Mouse (Mus musculus): ENCODE results near the gene Ccdc32.

Ccdc32 gene

GRCm38 (mm10) chr2:119014989-119015388 lies 14.2 kb downstream of the Ccdc32 start:
- DNase-seq, result no peak

DNA sequence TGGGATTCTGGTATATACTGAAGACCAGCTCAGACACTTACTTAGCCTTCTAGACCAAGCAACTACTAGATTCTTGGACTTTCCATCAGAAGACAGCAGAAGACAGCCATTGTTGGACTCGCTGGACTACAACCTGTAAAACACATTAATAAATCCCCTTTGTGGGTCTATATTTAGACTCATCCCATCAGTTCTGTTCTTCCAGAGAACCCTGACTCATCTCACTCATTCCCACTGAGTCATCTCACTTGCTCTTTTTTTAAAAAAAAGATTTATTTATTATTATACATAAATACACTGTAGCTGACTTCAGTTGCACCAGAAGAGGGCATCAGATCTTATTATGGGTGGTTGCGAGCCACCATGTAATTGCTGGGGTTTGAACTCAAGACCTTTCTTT lies 19.8 kb downstream of the Ccdc32 start:
- DNase-seq, result no peak

DNA sequence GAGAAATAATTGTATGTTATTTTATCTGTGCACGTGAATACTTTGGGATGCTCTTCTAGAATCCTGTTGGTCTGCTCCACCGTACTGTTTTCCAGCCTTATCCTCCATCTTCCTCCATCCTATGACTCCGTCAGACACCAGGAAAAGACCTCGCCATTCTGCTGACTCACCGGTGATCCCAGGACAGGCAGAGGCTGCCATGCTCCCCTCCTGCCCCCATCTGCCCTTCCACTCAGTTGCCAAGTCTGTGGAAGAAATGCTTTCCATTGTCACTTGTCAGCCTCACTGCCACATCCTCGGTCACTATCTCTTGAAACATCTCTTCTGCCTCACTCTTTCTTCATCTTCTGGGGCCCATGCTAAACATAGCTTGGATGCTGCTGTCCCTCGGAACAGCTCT lies 22.3 kb downstream of the Ccdc32 start:
- peak; percentile 41 for DNase-seq

DNA sequence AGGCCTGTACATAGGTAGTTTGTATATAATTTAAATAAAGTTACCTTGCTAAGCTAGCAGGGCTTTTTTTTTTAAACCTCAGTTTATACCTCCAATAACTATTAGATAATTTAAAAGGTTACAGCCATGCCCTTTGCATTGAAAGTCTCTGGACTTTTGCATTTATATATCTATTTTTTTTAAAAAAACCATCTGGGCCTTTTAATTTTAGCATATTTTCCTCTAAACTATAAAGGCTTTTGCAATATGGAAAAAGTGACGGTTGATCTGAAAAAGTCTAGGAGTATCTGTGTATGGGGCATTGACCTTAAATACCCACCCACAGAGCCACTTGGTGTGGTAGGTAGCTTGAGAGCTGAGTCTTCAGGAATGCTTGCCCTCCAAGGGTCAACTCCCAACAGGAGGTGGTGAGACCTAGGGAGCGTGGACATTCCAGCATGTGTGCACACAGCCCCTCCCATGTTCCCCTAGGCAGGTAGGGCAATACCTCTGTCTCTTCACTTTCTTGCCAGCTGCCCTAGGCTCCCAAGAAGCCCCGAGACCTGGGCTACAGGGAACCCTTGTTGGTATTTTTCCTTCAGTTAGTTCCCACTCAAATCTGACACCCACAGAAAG lies 30.1 kb downstream of the Ccdc32 start:
- no peak for DNase-seq

GRCm38 (mm10) chr2:118998115-118998866 lies 30.9 kb downstream of the Ccdc32 start:
- DNase-seq, result no peak

DNA sequence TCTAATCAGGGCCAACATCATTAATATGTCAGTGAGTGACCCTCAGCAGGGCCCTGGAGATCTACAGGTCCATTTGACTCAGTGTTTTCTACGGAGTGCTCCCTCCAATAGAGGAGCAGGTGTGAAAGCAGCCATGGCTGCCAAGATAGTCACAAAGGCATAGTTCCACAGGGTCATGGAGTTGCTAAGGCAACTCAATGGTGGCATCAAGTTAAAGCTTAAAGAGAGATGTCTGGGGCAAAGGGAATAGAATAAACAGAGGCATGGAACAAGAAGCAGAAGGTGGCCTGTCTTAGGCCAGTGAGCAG lies 32.4 kb downstream of the Ccdc32 start:
- no peak for DNase-seq

GRCm38 (mm10) chr2:118995919-118996797 lies 33.0 kb downstream of the Ccdc32 start:
- DNase-seq, result no peak

- no peak for DNase-seq
Observed at GRCm38 (mm10) chr2:118995490-118995889, 33.7 kb downstream of the Ccdc32 start.

- no peak for DNase-seq
Observed at GRCm38 (mm10) chr2:118983812-118984211, 45.4 kb downstream of the Ccdc32 start.

DNA sequence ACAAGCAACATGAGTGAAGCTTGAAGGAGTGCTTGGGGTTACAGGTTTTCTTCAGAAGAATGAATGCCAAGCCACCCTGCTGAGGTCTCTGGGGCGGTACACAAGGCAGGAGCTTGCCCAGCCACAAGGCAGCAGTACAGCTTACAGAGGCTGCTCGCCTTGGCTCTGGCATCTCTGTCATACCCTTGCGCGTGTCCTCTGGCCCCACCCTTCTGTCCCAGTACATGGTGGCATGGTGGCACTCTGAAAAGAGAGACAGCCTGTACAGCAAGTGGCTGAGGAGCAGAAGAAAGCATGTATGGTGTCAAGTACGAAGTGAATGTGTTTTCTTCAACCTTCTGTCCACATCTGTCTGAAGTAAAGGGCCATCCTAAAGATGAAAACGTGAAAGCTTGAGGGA lies 48.4 kb downstream of the Ccdc32 start:
- no peak for DNase-seq

DNA sequence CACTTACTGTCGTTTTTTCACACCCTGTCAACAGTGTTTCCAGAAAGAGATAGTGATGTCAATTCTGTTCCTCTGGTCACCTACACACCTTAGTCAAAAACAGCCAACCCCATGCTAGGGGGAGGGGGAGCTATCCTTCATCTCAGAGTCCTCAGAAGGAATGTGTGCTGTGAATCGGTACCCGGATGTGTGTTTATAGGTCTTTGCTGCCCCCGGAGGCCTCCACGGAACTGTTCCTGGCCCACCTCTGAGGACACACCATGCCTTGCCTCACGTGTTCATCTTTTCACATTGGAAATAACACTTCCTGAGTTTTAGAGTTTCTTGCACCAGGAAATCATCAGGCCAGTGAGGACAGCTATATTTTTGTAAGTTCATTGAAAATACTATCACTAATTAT lies 51.1 kb downstream of the Ccdc32 start:
- no peak for DNase-seq

- no peak for DNase-seq
Observed at GRCm38 (mm10) chr2:118976941-118977340, 52.3 kb downstream of the Ccdc32 start.

DNA sequence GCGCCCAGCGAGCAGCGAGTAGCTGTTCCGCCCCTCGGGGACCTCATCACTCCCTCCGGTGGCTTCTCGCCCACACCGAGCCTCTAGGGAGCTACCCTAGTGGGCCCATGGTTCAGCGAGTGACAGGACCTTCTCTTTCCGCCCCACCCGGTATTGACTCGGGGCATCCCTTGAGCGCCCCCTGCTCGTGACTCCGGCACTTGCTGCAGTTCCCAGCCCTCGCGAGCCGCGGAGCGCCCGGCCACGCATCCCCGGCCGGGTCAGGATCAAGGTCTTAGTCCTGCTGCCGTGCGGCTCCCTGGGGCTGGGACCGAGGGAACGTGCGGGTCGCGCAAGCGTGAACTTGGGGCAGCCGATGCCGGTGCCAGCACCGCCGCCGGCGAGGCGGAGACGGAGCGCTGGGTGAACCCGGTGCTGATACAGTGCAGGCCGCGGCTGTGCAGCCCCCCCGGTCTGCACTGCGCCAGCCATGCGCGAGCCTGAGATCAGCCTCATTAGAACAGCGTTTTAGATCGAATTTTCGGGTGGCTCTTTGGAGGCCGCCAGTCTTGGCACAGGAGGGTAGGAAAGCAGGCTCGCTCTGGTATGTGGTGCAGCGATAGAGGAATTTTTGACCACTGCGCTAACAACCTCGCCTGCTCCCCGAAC lies 52.8 kb downstream of the Ccdc32 start:
- DNase-seq, result peak; percentile 90

DNA sequence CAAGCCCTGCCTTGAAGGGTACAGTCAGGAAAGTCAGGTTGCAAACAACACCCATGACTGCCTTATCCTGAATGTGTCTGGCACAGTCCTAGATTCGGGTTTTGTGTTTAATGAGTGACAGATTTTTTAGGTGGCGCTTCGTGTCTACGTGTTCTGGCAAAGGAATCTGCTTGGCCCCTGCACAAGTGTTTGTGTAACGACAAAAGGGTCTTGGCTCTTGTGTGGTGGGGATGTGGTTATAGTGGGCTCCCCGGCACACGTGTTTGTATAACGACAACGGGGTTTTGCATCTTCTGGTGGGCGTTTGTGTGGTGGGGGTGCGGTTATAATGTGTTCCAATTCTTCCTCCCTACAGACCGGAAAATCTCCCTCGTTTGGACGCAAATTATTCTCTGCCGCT lies 53.3 kb downstream of the Ccdc32 start:
- no peak for DNase-seq

GRCm38 (mm10) chr2:118972687-118973376 lies 56.4 kb downstream of the Ccdc32 start:
- DNase-seq, result peak; percentile 84

GRCm38 (mm10) chr2:118972048-118972447 lies 57.1 kb downstream of the Ccdc32 start:
- DNase-seq, result no peak

- DNase-seq, result no peak
Observed at GRCm38 (mm10) chr2:118969585-118970147, 59.5 kb downstream of the Ccdc32 start.

All from cerebellum, adult 9-11 months (tissue).